Comparison of ENCODE assay signal across 9 mouse cellular contexts in genomic region chr4:55293347-55294079, GRCm38 (mm10). TPM values are rescaled to one million over a fixed set of nuclear protein-coding genes. Genes with fewer than 3 reads are reported as not detected.
DNase-seq lines count a peak whose midpoint lies in the region; ATAC-seq and TF ChIP-seq lines count a peak whose summit lies in the region.
"Had no signal": no experiment of that assay in that cellular context is flagged by ENCODE, and none has a peak within 500 bp of the region (broad histone marks: within the 10 kb centered on the region; RNA-seq: fewer than 3 reads in every experiment).

No protein-coding gene starts in this region.

- 0 out of 2 replicates have a peak, but pooled peaks cover 3% of the 10 kb centered on the region for H3K4me1 ChIP-seq in stomach, embryonic 14.5 days (ENCODE audit: control insufficient read depth, insufficient read depth, low read length)
- H3K4me1 ChIP-seq in stomach, postnatal 0 days (replicated peaks; ENCODE audit: control insufficient read depth, insufficient read depth) = no peaks in the 10 kb centered on the region
- H3K4me1 ChIP-seq in liver, embryonic 14.5 days (replicated peaks; ENCODE audit: control insufficient read depth in 2 of 2, insufficient read depth in 2 of 2, low read length in 1 of 2) = peaks cover 4 to 8% of the 10 kb centered on the region in 2 experiments

- no peaks in the 10 kb centered on the region for H3K36me3 ChIP-seq in stomach, embryonic 14.5 days (ENCODE audit: control insufficient read depth, insufficient read depth, low read length)
- H3K36me3 ChIP-seq in stomach, postnatal 0 days (ENCODE audit: control insufficient read depth, insufficient read depth, low read length) = no peaks in the 10 kb centered on the region
- H3K36me3 ChIP-seq in liver, embryonic 14.5 days (replicated peaks; ENCODE audit: control insufficient read depth, insufficient read depth, low read depth) = no peaks in the 10 kb centered on the region

- H3K4me2 ChIP-seq in stomach, embryonic 14.5 days (replicated peaks; ENCODE audit: low read depth, low read length) = peak overlapping the region; percentile 57; the same call in 1 of the 2 replicates
- H3K4me2 ChIP-seq in stomach, postnatal 0 days (replicated peaks; ENCODE audit: low read depth) = no peak overlapping the region; the same call in 1 of the 2 replicates
- peak overlapping the region; percentile 26 for H3K4me2 ChIP-seq in liver, embryonic 14.5 days (ENCODE audit: low read depth)

- H3K27ac ChIP-seq in stomach, embryonic 14.5 days (ENCODE audit: low read length) = no peak overlapping the region
- no peak overlapping the region for H3K27ac ChIP-seq in stomach, postnatal 0 days (replicated peaks)
- no peak overlapping the region for H3K27ac ChIP-seq in liver, embryonic 14.5 days

- H3K9me3 ChIP-seq in stomach, embryonic 14.5 days (ENCODE audit: control insufficient read depth, low read depth, low read length) = no peaks in the 10 kb centered on the region
- H3K9me3 ChIP-seq in stomach, postnatal 0 days (ENCODE audit: control insufficient read depth, low read length) = no peaks in the 10 kb centered on the region
- H3K9me3 ChIP-seq in liver, embryonic 14.5 days (ENCODE audit: control insufficient read depth, low read length) = no peaks in the 10 kb centered on the region

- TF ChIP-seq EP300 in stomach, postnatal 0 days (optimal IDR thresholded peaks at IDR 0.05) = no peak
- peak; percentile 40; the same call in 1 of the 2 replicates for TF ChIP-seq EP300 in liver, embryonic 14.5 days (IDR thresholded peaks at IDR 0.05; ENCODE audit: low read depth)

- H3K9ac ChIP-seq in stomach, embryonic 14.5 days (replicated peaks; ENCODE audit: low read depth, low read length) = no peak overlapping the region
- no peak overlapping the region for H3K9ac ChIP-seq in stomach, postnatal 0 days (ENCODE audit: low read length)
- no peak overlapping the region for H3K9ac ChIP-seq in liver, embryonic 14.5 days (replicated peaks)

- no peak overlapping the region for H3K4me3 ChIP-seq in stomach, embryonic 14.5 days (ENCODE audit: low read depth, low read length)
- H3K4me3 ChIP-seq in stomach, postnatal 0 days (ENCODE audit: low read depth, low read length) = no peak overlapping the region
- H3K4me3 ChIP-seq in liver, embryonic 14.5 days (ENCODE audit: insufficient read depth in 1 of 2, low read depth in 2 of 2, low read length in 2 of 2) = no peak overlapping the region

- no peaks in the 10 kb centered on the region for H3K27me3 ChIP-seq in stomach, embryonic 14.5 days (ENCODE audit: control insufficient read depth, insufficient read depth, low read length)
- H3K27me3 ChIP-seq in stomach, postnatal 0 days (ENCODE audit: control insufficient read depth, insufficient read depth, low read length) = no peaks in the 10 kb centered on the region
- no peaks in the 10 kb centered on the region for H3K27me3 ChIP-seq in liver, embryonic 14.5 days (ENCODE audit: control insufficient read depth, insufficient read depth, low read length)

- 19% methylated on average over 5 of the region's 5 CpGs for WGBS in stomach, embryonic 14.5 days
- WGBS in stomach, postnatal 0 days = 12% methylated on average over 5 of the region's 5 CpGs
- 13% methylated on average over 5 of the region's 5 CpGs for WGBS in liver, embryonic 14.5 days (ENCODE audit: insufficient replicate concordance)

- no peak for ATAC-seq in stomach, embryonic 14.5 days (ENCODE audit: insufficient number of reproducible peaks, insufficient read depth, low FRiP score, low read depth)
- ATAC-seq in stomach, postnatal 0 days (ENCODE audit: low FRiP score, low TSS enrichment) = no peak
- peak; percentile 76 for ATAC-seq in liver, embryonic 14.5 days (ENCODE audit: insufficient read depth)

- peak; percentile 52 for DNase-seq in heart, adult 11 months
- no peak for DNase-seq in heart, postnatal 4 days
- no peak for DNase-seq in stomach, postnatal 0 days (ENCODE audit: low spot score)
- DNase-seq in liver, embryonic 14.5 days (ENCODE audit: low read depth in 3 of 3, low spot score in 3 of 3) = peak in 2 of 3 experiments; percentile 43 to 45
- DNase-seq in thymus, postnatal 36 days = no peak
- DNase-seq in adrenal gland, adult (ENCODE audit: inconsistent age in 2 of 2, low spot score in 1 of 2) = no peak
- no peak for DNase-seq in thymus, postnatal 25 days
- DNase-seq: lung, adult 2 months had no signal

- TF ChIP-seq CTCF in stomach, postnatal 0 days (IDR thresholded peaks at IDR 0.05; ENCODE audit: low read depth) = no peak
- no peak for TF ChIP-seq CTCF in liver, embryonic 14.5 days (IDR thresholded peaks at IDR 0.05; ENCODE audit: low read depth)

RNA-seq across cellular contexts. Expression of gene Rad23b, which starts 56.3 kb away (rescaled TPM):
- total RNA-seq in heart, postnatal 4 days (2021) = 100 to 1,000 TPM; 141 to 161 TPM
- 74.6 and 85.2 TPM in 2 replicates for polyA plus RNA-seq in stomach, embryonic 14.5 days (2014; fragmentation: Nextera tagmentation; extraction: Ambion mirVana)
- polyA plus RNA-seq in stomach, postnatal 0 days (2015; fragmentation: Nextera tagmentation; extraction: Ambion mirVana) = 68.9 and 75.9 TPM in 2 replicates
- 36.5 and 49.2 TPM in 2 replicates for polyA plus RNA-seq in liver, embryonic 14.5 days (2012; rRNA removed)
- polyA plus RNA-seq in liver, embryonic 14.5 days (2014; fragmentation: Nextera tagmentation; extraction: Ambion mirVana) = 36.3 and 37.3 TPM in 2 replicates

Comparison
In these comparisons a context has a peak if more than half of its experiments do, and no peak if none do; other contexts are left out.
1. DNase-seq: peak in heart, adult 11 months (single experiment) and liver, embryonic 14.5 days (2 of 3); none in heart, postnatal 4 days (single experiment), stomach, postnatal 0 days (single experiment), thymus, postnatal 36 days (0 of 2), adrenal gland, adult (0 of 2) and thymus, postnatal 25 days (single experiment).